Mouse (Mus musculus): ENCODE data around the gene 2810459M11Rik. TPM values are rescaled to one million over a fixed set of nuclear protein-coding genes. Genes with fewer than 3 reads are reported as not detected.
"Not testable (repeated sequence)": the region's sequence is repeated elsewhere in the genome, so short reads cannot be mapped to it uniquely, and the experiment has no call there.

2810459M11Rik gene
- polyA plus RNA-seq, 1 experiment from 2014 or later = 8.0 TPM

DNA sequence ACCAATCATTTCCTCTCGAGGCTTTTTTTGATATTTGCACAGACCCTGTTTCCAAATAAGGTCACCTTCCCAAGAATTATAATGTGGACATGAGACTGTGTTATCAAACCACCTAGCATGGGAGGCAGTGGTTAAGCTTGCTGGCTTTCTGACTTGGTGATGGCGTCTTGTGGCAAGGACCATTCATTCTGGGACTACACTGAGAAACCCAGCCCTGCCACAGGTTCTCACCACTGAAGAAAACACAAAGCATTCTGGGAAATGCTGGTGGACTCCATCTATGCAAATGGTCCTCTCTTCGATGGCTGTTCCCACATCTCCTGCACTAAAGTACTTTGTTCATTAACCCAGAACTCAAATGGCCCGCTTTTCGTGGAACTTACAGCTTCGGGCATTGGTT lies 39.6 kb upstream of the 2810459M11Rik start:
- Histone ChIP-seq H3K4me2 (replicated peaks; ENCODE audit: low read depth) (no peak overlapping the region), H3K36me3 (ENCODE audit: control insufficient read depth, insufficient read depth, low read length) (no peaks in the 10 kb centered on the region), H3K27me3 (ENCODE audit: control insufficient read depth, insufficient read depth, low read length) (no peaks in the 10 kb centered on the region), H3K9ac (ENCODE audit: low read length) (no peak overlapping the region), H3K9me3 (ENCODE audit: control insufficient read depth, low read length) (no peaks in the 10 kb centered on the region), H3K27ac (replicated peaks) (no peak overlapping the region), H3K4me3 (ENCODE audit: low read depth, low read length) (no peak overlapping the region), H3K4me1 (replicated peaks; ENCODE audit: control insufficient read depth, insufficient read depth) (no peaks in the 10 kb centered on the region)
- WGBS = 92% methylated on average over 6 of the region's 6 CpGs
- DNase-seq (ENCODE audit: low spot score) (no peak), ATAC-seq (ENCODE audit: low FRiP score, low TSS enrichment) (no peak)
- TF ChIP-seq CTCF (IDR thresholded peaks at IDR 0.05; ENCODE audit: low read depth) (no peak), EP300 (optimal IDR thresholded peaks at IDR 0.05) (no peak)

DNA sequence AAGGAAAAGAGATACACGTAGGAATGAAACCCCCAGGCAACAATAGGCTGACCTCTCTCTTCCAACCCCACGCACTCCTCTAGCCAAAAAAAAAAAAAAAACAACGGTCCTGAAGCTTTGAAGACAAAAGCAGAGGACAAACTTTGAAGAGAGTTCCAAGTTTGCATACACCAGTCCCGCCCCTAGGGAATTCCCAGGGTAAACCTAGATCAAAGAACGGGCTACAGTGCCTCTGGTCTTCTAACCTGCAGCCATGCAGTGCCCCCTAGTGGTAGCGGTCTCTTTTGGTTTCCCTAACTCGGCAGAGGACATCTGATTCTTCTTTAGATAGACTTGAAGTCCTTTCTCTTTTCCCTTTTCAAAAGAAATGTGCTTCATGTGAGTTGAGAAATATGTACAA lies 37.9 kb upstream of the 2810459M11Rik start:
- TF ChIP-seq CTCF (IDR thresholded peaks at IDR 0.05; ENCODE audit: low read depth) (peak; percentile 96), EP300 (optimal IDR thresholded peaks at IDR 0.05) (no peak)
- Histone ChIP-seq H3K4me2 (replicated peaks; ENCODE audit: low read depth) (no peak overlapping the region; the same call in 1 of the 2 replicates), H3K9me3 (ENCODE audit: control insufficient read depth, low read length) (no peaks in the 10 kb centered on the region), H3K9ac (ENCODE audit: low read length) (no peak overlapping the region), H3K4me1 (replicated peaks; ENCODE audit: control insufficient read depth, insufficient read depth) (no peaks in the 10 kb centered on the region), H3K27me3 (ENCODE audit: control insufficient read depth, insufficient read depth, low read length) (no peaks in the 10 kb centered on the region), H3K4me3 (ENCODE audit: low read depth, low read length) (no peak overlapping the region), H3K27ac (replicated peaks) (no peak overlapping the region), H3K36me3 (ENCODE audit: control insufficient read depth, insufficient read depth, low read length) (no peaks in the 10 kb centered on the region)
- ATAC-seq (ENCODE audit: low FRiP score, low TSS enrichment) (peak; percentile 76; the same call in 1 of the 2 replicates), DNase-seq (ENCODE audit: low spot score) (peak; percentile 90)
- 2% methylated on average over 7 of the region's 7 CpGs for WGBS

DNA sequence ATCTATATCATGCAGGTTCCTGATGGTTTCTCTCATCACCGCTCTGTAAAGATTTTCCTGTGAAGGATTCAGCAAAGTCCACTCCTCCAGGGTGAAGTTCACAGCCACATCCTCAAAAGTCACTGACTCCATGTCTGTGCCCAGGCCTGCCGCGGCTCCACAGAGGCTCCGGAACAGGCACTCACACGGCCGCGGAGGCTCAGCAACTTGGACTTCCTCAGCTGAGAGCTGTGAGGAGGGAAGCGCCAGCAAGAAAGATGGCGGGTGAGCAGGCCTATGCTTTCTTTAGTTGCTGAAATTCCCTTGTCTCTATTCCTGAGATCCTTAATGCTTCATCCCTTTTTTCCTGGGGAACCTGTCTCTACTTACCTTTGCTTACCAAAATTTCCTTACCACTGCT lies 29.9 kb upstream of the 2810459M11Rik start:
- not testable (repeated sequence) for H3K4me2 ChIP-seq (replicated peaks; ENCODE audit: low read depth); H3K9me3 ChIP-seq (ENCODE audit: control insufficient read depth, low read length); DNase-seq (ENCODE audit: low spot score); H3K4me3 ChIP-seq (ENCODE audit: low read depth, low read length); H3K27me3 ChIP-seq (ENCODE audit: control insufficient read depth, insufficient read depth, low read length); ATAC-seq (ENCODE audit: low FRiP score, low TSS enrichment); H3K4me1 ChIP-seq (replicated peaks; ENCODE audit: control insufficient read depth, insufficient read depth); H3K9ac ChIP-seq (ENCODE audit: low read length); H3K27ac ChIP-seq (replicated peaks); H3K36me3 ChIP-seq (ENCODE audit: control insufficient read depth, insufficient read depth, low read length)
- 97% methylated on average over 9 of the region's 9 CpGs for WGBS

DNA sequence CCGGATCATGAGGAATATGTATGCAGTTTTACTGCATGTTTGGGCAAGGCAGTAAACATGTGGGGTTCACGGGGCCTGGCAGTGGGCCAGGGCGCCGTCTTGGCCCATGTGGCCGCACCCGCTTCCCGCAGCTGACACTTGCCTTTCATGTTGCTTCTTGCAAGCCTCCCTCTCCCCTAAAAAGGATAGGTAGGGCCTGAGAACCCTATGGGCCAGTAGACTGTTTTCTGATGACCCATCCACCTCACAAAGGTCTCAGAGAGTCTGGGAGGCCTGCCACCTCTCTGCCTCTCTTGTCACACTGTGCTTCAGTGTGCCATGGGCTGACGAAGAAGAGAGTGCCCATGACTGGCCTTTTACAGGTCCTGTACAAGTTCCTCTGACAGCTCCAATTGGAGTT lies 29.1 kb upstream of the 2810459M11Rik start, which contains the start of gene Spata3:
Spata3 (plus strand) TSS at position 301 of the 400 bp plus-strand sequence.
- TF ChIP-seq EP300 (optimal IDR thresholded peaks at IDR 0.05) (no peak), CTCF (IDR thresholded peaks at IDR 0.05; ENCODE audit: low read depth) (no peak)

DNA sequence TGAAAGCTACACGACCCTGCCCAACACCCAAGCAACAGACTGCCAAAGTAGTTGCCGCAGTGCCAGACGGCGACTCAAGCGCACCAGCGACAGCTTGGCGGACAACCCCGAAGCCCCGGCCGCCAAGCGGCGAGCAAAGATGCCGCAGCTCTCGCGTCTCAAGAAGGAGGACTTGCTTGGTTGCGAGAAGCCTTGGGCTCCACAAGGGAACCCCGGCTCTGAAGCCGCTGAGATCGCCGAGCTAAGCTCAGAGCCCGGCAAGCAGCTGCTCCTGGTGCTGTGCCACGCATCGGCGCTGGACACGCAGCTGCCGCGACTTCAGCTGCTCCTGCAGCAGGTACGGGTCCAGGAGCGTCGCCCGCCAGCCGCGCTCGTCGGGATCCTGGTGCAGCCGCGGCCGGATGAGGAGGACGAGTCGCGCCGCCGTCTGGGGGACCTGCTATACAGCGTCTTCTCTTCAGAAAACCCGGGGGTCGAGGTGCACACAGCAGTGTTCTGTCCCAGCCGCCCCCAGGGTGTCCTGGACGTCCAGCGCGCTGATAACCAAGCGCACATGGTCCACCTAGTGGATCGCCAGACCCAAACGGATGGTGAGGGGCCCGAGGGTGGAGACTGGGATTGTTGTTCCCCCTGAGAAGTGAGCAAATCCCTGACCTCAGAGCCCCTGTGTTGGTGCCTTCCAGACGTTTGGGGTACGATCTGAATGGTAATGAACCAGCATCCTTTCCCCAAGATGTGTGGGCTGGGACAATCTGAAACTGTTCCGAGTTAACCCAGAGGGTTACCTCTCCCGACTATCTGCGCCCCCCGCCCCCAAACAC lies 27.2 kb upstream of the 2810459M11Rik start:
- DNase-seq (ENCODE audit: low spot score) (peak; percentile 74), ATAC-seq (ENCODE audit: low FRiP score, low TSS enrichment) (peak; percentile 54; the same call in 1 of the 2 replicates)
- Histone ChIP-seq H3K4me2 (replicated peaks; ENCODE audit: low read depth) (peak overlapping the region; percentile 86), H3K27me3 (ENCODE audit: control insufficient read depth, insufficient read depth, low read length) (peaks cover 3% of the 10 kb centered on the region; the same call in 1 of the 2 replicates), H3K9ac (ENCODE audit: low read length) (peak overlapping the region; percentile 55), H3K4me1 (replicated peaks; ENCODE audit: control insufficient read depth, insufficient read depth) (no peaks in the 10 kb centered on the region), H3K4me3 (ENCODE audit: low read depth, low read length) (peak overlapping the region; percentile 45), H3K27ac (replicated peaks) (no peak overlapping the region), H3K36me3 (ENCODE audit: control insufficient read depth, insufficient read depth, low read length) (no peaks in the 10 kb centered on the region), H3K9me3 (ENCODE audit: control insufficient read depth, low read length) (no peaks in the 10 kb centered on the region)
- 3% methylated on average over 60 of the region's 60 CpGs for WGBS
- TF ChIP-seq CTCF (IDR thresholded peaks at IDR 0.05; ENCODE audit: low read depth) (peak; percentile 50; the same call in 1 of the 2 replicates), EP300 (optimal IDR thresholded peaks at IDR 0.05) (no peak)

More for the DNA sequence above, 29.1 kb upstream of the 2810459M11Rik start, which contains the start of gene Spata3:
- 75% methylated on average over 8 of the region's 8 CpGs for whole genome bisulfite sequencing
- no peak for DNase-seq (ENCODE audit: low spot score)
- no peak within 1 kb of the TSS for H3K4me3 ChIP-seq (ENCODE audit: low read depth, low read length)
- H3K9ac ChIP-seq (ENCODE audit: low read length) = no peak within 1 kb of the TSS
- H3K36me3 ChIP-seq (ENCODE audit: control insufficient read depth, insufficient read depth, low read length) = no peaks in the 10 kb centered on the region
- H3K4me1 ChIP-seq (replicated peaks; ENCODE audit: control insufficient read depth, insufficient read depth) = no peaks in the 10 kb centered on the region
- no peaks in the 10 kb centered on the region for H3K9me3 ChIP-seq (ENCODE audit: control insufficient read depth, low read length)
- no peak within 1 kb of the TSS for H3K4me2 ChIP-seq (replicated peaks; ENCODE audit: low read depth)
- ATAC-seq (ENCODE audit: low FRiP score, low TSS enrichment) = no peak
- H3K27me3 ChIP-seq (ENCODE audit: control insufficient read depth, insufficient read depth, low read length) = peaks cover 3% of the 10 kb centered on the region; the same call in 1 of the 2 replicates
- no peak within 1 kb of the TSS for H3K27ac ChIP-seq (replicated peaks)

DNA sequence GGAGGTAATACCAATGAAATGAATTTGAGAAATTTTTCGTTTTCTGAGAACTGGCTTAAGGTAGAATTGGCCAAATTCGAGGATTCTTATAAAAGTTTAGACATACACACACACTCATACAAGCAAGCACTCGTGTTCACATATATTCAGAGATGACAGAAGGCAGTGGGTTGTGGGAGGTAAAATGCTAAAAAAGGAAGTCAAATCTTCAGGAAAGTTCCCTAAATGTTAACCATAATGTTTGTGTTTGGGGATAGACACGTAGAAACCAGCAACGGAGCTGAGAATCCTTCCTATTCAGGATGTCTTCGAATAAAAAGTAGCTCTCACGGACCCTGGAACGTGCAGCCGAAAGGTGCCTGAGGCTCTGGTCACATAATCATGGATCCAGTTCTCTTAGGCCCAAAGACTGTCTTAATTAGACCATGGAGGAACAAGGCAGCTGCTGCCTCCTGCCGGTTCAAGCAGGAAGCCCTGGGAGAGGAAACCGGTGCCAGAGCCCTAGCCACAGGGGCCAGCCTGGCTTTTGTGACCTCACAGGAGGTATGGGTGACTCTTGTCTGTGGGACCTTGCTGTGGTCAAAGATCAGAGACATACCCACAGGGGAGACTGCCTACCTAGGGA lies 24.2 kb upstream of the 2810459M11Rik start:
- Histone ChIP-seq H3K27ac (replicated peaks) (no peak overlapping the region), H3K9me3 (ENCODE audit: control insufficient read depth, low read length) (no peaks in the 10 kb centered on the region), H3K4me1 (replicated peaks; ENCODE audit: control insufficient read depth, insufficient read depth) (no peaks in the 10 kb centered on the region), H3K36me3 (ENCODE audit: control insufficient read depth, insufficient read depth, low read length) (no peaks in the 10 kb centered on the region), H3K4me3 (ENCODE audit: low read depth, low read length) (no peak overlapping the region), H3K4me2 (replicated peaks; ENCODE audit: low read depth) (no peak overlapping the region), H3K27me3 (ENCODE audit: control insufficient read depth, insufficient read depth, low read length) (peaks cover 3% of the 10 kb centered on the region; the same call in 1 of the 2 replicates), H3K9ac (ENCODE audit: low read length) (no peak overlapping the region)
- WGBS = 72% methylated on average over 11 of the region's 11 CpGs
- no peak for ATAC-seq (ENCODE audit: low FRiP score, low TSS enrichment)
- TF ChIP-seq CTCF (IDR thresholded peaks at IDR 0.05; ENCODE audit: low read depth) (peak; percentile 54), EP300 (optimal IDR thresholded peaks at IDR 0.05) (no peak)
- DNase-seq (ENCODE audit: low spot score) = peak; percentile 22

Data from stomach, postnatal 0 days (tissue).